Mouse (Mus musculus) midbrain, embryonic 13.5 days (tissue): ENCODE data around the gene Nabp1. TPM values are rescaled to one million over a fixed set of nuclear protein-coding genes. Genes with fewer than 3 reads are reported as not detected.
A peak's percentile ranks its signal among the peaks of the same experiment; 100 is the strongest.

Experiments used
- ATAC-seq: fragments of 200-750 bp; cut with Nextera tagmentation; 2 replicates; pipeline ENCODE4 v1.8.0; 2017; ENCODE audit warnings: mild to moderate bottlenecking, moderate TSS enrichment, moderate library complexity
- H3K27ac ChIP-seq: fragments of 300-500 bp; sonication (generic); 2 replicates; pipeline ENCODE4 v1.5.1; 2015; ENCODE audit warnings: inconsistent platforms, mild to moderate bottlenecking, moderate library complexity
- H3K27me3 ChIP-seq: fragments of 300-500 bp; sonication (generic); 2 replicates; pipeline ENCODE4 v1.6.1; 2015; ENCODE audit warnings: mild to moderate bottlenecking, inconsistent platforms
- H3K36me3 ChIP-seq: fragments of 300-500 bp; sonication (generic); 2 replicates; pipeline ENCODE4 v1.6.1; 2015; ENCODE audit warnings: mild to moderate bottlenecking, inconsistent platforms
- H3K4me1 ChIP-seq: fragments of 300-500 bp; sonication (generic); replicated peaks from 2 replicates; pipeline ENCODE4 v1.6.1; 2015; ENCODE audit warnings: inconsistent platforms
- H3K4me2 ChIP-seq: fragments of 300-500 bp; sonication (generic); replicated peaks from 2 replicates; pipeline ENCODE4 v1.6.1; 2015; ENCODE audit warnings: moderate library complexity, mild to moderate bottlenecking, inconsistent platforms
- H3K4me3 ChIP-seq: fragments of 300-500 bp; sonication (generic); replicated peaks from 2 replicates; pipeline ENCODE4 v1.5.1; 2015; ENCODE audit warnings: mild to moderate bottlenecking, inconsistent platforms
- H3K9ac ChIP-seq: fragments of 300-500 bp; sonication (generic); replicated peaks from 2 replicates; pipeline ENCODE4 v1.6.1; 2015; ENCODE audit warnings: mild to moderate bottlenecking, inconsistent platforms
- H3K9me3 ChIP-seq: fragments of 300-500 bp; sonication (generic); 2 replicates; pipeline ENCODE4 v1.6.1; 2016; ENCODE audit warnings: mild to moderate bottlenecking, inconsistent platforms
- WGBS: fragments of 180-500 bp; shearing (Covaris S2); methylation state at CpG from one replicate; pipeline ENCODE4 v1.1.7; 2015; 5-methylcytosine and 5-hydroxymethylcytosine counted together
- polyA plus RNA-seq: library from polyadenylated mRNA; unstranded; fragments of >200 nt; fragmentation: Nextera tagmentation; extraction: Ambion mirVana; gene quantifications from 2 replicates; pipeline ENCODE4 v1.2.1, GENCODE M21; 2015

Gene Nabp1
- 7.9 and 9.3 TPM in 2 replicates for polyA plus RNA-seq

GRCm38 (mm10) chr1:51478262-51479026, at the start of gene Nabp1:
Nabp1 (minus strand) TSS chr1:51478425.
- Histone ChIP-seq H3K9me3 (no peaks in the 10 kb centered on the region), H3K4me1 (peaks cover 8% of the 10 kb centered on the region; the same call in 1 of the 2 replicates), H3K36me3 (no peaks in the 10 kb centered on the region), H3K9ac (peak within 1 kb of the TSS; percentile 75), H3K27ac (peak within 1 kb of the TSS; percentile 76), H3K4me3 (peak within 1 kb of the TSS; percentile 55), H3K27me3 (peaks cover 4% of the 10 kb centered on the region; the same call in 1 of the 2 replicates), H3K4me2 (peak within 1 kb of the TSS; percentile 95)
- peak; percentile 100 for ATAC-seq
- under 1% methylated on average over 51 of the region's 51 CpGs for WGBS

GRCm38 (mm10) chr1:51525563-51526265, 47.5 kb upstream of the Nabp1 start:
- Histone ChIP-seq H3K9ac (no peak overlapping the region), H3K4me3 (no peak overlapping the region), H3K4me2 (no peak overlapping the region), H3K27me3 (no peaks in the 10 kb centered on the region), H3K9me3 (no peaks in the 10 kb centered on the region), H3K4me1 (no peaks in the 10 kb centered on the region), H3K36me3 (no peaks in the 10 kb centered on the region), H3K27ac (no peak overlapping the region)
- no peak for ATAC-seq
- 69% methylated on average over 1 of the region's 1 CpGs for WGBS

GRCm38 (mm10) chr1:51521651-51522050, 43.4 kb upstream of the Nabp1 start:
- Histone ChIP-seq H3K9me3 (no peaks in the 10 kb centered on the region), H3K27me3 (no peaks in the 10 kb centered on the region), H3K4me2 (no peak overlapping the region), H3K4me3 (no peak overlapping the region), H3K9ac (no peak overlapping the region), H3K36me3 (no peaks in the 10 kb centered on the region), H3K4me1 (no peaks in the 10 kb centered on the region), H3K27ac (no peak overlapping the region)
- ATAC-seq, result no peak
- WGBS, result 48% methylated on average over 8 of the region's 8 CpGs

- no peak overlapping the region for H3K4me2 ChIP-seq
- no peak overlapping the region for H3K9ac ChIP-seq
- H3K4me1 ChIP-seq, result no peaks in the 10 kb centered on the region
- ATAC-seq, result no peak
- H3K9me3 ChIP-seq, result no peaks in the 10 kb centered on the region
- WGBS, result 90% methylated on average over 5 of the region's 5 CpGs
- H3K27ac ChIP-seq, result no peak overlapping the region
- H3K36me3 ChIP-seq, result no peaks in the 10 kb centered on the region
- no peak overlapping the region for H3K4me3 ChIP-seq
- no peaks in the 10 kb centered on the region for H3K27me3 ChIP-seq
Observed at GRCm38 (mm10) chr1:51520246-51520780, 42.1 kb upstream of the Nabp1 start.

- no peak for ATAC-seq
- Histone ChIP-seq H3K27ac (no peak overlapping the region), H3K27me3 (no peaks in the 10 kb centered on the region), H3K9me3 (no peaks in the 10 kb centered on the region), H3K4me2 (no peak overlapping the region), H3K36me3 (no peaks in the 10 kb centered on the region), H3K9ac (no peak overlapping the region), H3K4me3 (no peak overlapping the region), H3K4me1 (no peaks in the 10 kb centered on the region)
- WGBS, result 88% methylated on average over 3 of the region's 3 CpGs
Observed at GRCm38 (mm10) chr1:51519112-51519511, 40.9 kb upstream of the Nabp1 start.

- no peak overlapping the region for H3K4me3 ChIP-seq
- no peak overlapping the region for H3K4me2 ChIP-seq
- H3K9ac ChIP-seq, result no peak overlapping the region
- no peaks in the 10 kb centered on the region for H3K27me3 ChIP-seq
- H3K27ac ChIP-seq, result no peak overlapping the region
- no peak for ATAC-seq
- WGBS, result 55% methylated on average over 2 of the region's 2 CpGs
- H3K4me1 ChIP-seq, result no peaks in the 10 kb centered on the region
- H3K9me3 ChIP-seq, result no peaks in the 10 kb centered on the region
- no peaks in the 10 kb centered on the region for H3K36me3 ChIP-seq
Observed at GRCm38 (mm10) chr1:51515625-51516024, 37.4 kb upstream of the Nabp1 start.

GRCm38 (mm10) chr1:51515041-51515440, 36.8 kb upstream of the Nabp1 start:
- Histone ChIP-seq H3K4me3 (no peak overlapping the region), H3K4me1 (no peaks in the 10 kb centered on the region), H3K9me3 (no peaks in the 10 kb centered on the region), H3K36me3 (no peaks in the 10 kb centered on the region), H3K9ac (no peak overlapping the region), H3K27me3 (no peaks in the 10 kb centered on the region), H3K27ac (no peak overlapping the region), H3K4me2 (no peak overlapping the region)
- ATAC-seq, result no peak
- 96% methylated on average over 3 of the region's 3 CpGs for WGBS

GRCm38 (mm10) chr1:51514379-51514778, 36.2 kb upstream of the Nabp1 start:
- Histone ChIP-seq H3K4me3 (no peak overlapping the region), H3K4me1 (no peaks in the 10 kb centered on the region), H3K4me2 (no peak overlapping the region), H3K9me3 (no peaks in the 10 kb centered on the region), H3K27me3 (no peaks in the 10 kb centered on the region), H3K36me3 (no peaks in the 10 kb centered on the region), H3K9ac (no peak overlapping the region), H3K27ac (no peak overlapping the region)
- 95% methylated on average over 2 of the region's 2 CpGs for WGBS
- no peak for ATAC-seq

- Histone ChIP-seq H3K27ac (no peak overlapping the region), H3K9ac (no peak overlapping the region), H3K4me1 (no peaks in the 10 kb centered on the region), H3K27me3 (no peaks in the 10 kb centered on the region), H3K4me3 (no peak overlapping the region), H3K36me3 (no peaks in the 10 kb centered on the region), H3K9me3 (no peaks in the 10 kb centered on the region), H3K4me2 (no peak overlapping the region)
- 82% methylated on average over 7 of the region's 7 CpGs for WGBS
- ATAC-seq, result no peak
Observed at GRCm38 (mm10) chr1:51513059-51513713, 35.0 kb upstream of the Nabp1 start.

GRCm38 (mm10) chr1:51512326-51512725, 34.1 kb upstream of the Nabp1 start:
- H3K27me3 ChIP-seq, result no peaks in the 10 kb centered on the region
- WGBS, result 93% methylated on average over 2 of the region's 2 CpGs
- H3K9ac ChIP-seq, result no peak overlapping the region
- no peak overlapping the region for H3K4me2 ChIP-seq
- no peaks in the 10 kb centered on the region for H3K9me3 ChIP-seq
- no peak overlapping the region for H3K4me3 ChIP-seq
- ATAC-seq, result no peak
- no peaks in the 10 kb centered on the region for H3K36me3 ChIP-seq
- H3K4me1 ChIP-seq, result no peaks in the 10 kb centered on the region
- H3K27ac ChIP-seq, result no peak overlapping the region

- 84% methylated on average over 8 of the region's 8 CpGs for WGBS
- Histone ChIP-seq H3K4me1 (no peaks in the 10 kb centered on the region), H3K4me3 (no peak overlapping the region), H3K9me3 (no peaks in the 10 kb centered on the region), H3K27ac (no peak overlapping the region), H3K27me3 (no peaks in the 10 kb centered on the region), H3K36me3 (no peaks in the 10 kb centered on the region), H3K4me2 (no peak overlapping the region), H3K9ac (no peak overlapping the region)
- no peak for ATAC-seq
Observed at GRCm38 (mm10) chr1:51509776-51510175, 31.6 kb upstream of the Nabp1 start.

GRCm38 (mm10) chr1:51509083-51509482, 30.9 kb upstream of the Nabp1 start:
- H3K4me1 ChIP-seq, result no peaks in the 10 kb centered on the region
- no peak overlapping the region for H3K9ac ChIP-seq
- H3K4me3 ChIP-seq, result no peak overlapping the region
- H3K4me2 ChIP-seq, result no peak overlapping the region
- 15% methylated on average over 7 of the region's 7 CpGs for WGBS
- no peaks in the 10 kb centered on the region for H3K27me3 ChIP-seq
- no peak overlapping the region for H3K27ac ChIP-seq
- no peaks in the 10 kb centered on the region for H3K36me3 ChIP-seq
- peak; percentile 43; the same call in 1 of the 2 replicates for ATAC-seq
- no peaks in the 10 kb centered on the region for H3K9me3 ChIP-seq
